Mouse (Mus musculus) stomach, postnatal 0 days (tissue): ENCODE measurements around the gene Zfp697. TPM values are rescaled to one million over a fixed set of nuclear protein-coding genes. Genes with fewer than 3 reads are reported as not detected.

Experiments used
- ATAC-seq: fragments of 200-750 bp; cut with Nextera tagmentation; 2 replicates; pipeline ENCODE4 v1.8.0; 2017; ENCODE audit not compliant: low FRiP score, low TSS enrichment
- DNase-seq: peaks from one replicate; pipeline ENCODE4 v3.0.0-alpha.2; 2016; ENCODE audit warnings: low spot score
- H3K27ac ChIP-seq: fragments of 300-500 bp; sonication (generic); replicated peaks from 2 replicates; pipeline ENCODE4 v1.5.1; 2014; ENCODE audit warnings: mild to moderate bottlenecking, control low read depth
- H3K27me3 ChIP-seq: fragments of 300-500 bp; sonication (generic); 2 replicates; pipeline ENCODE4 v1.6.1; 2014; ENCODE audit warnings: low read length; ENCODE audit not compliant: control insufficient read depth, insufficient read depth
- H3K36me3 ChIP-seq: fragments of 300-500 bp; sonication (generic); 2 replicates; pipeline ENCODE4 v1.6.1; 2014; ENCODE audit warnings: low read length, mixed read lengths; ENCODE audit not compliant: control insufficient read depth, insufficient read depth
- H3K4me1 ChIP-seq: fragments of 300-500 bp; sonication (generic); replicated peaks from 2 replicates; pipeline ENCODE4 v1.6.1; 2014; ENCODE audit warnings: antibody characterized with exemption; ENCODE audit not compliant: control insufficient read depth, insufficient read depth
- H3K4me2 ChIP-seq: fragments of 300-500 bp; sonication (generic); replicated peaks from 2 replicates; pipeline ENCODE4 v1.6.1; 2014; ENCODE audit warnings: low read depth, mild to moderate bottlenecking, control low read depth, moderate library complexity
- H3K4me3 ChIP-seq: fragments of 300-500 bp; sonication (generic); 2 replicates; pipeline ENCODE4 v1.5.1; 2014; ENCODE audit warnings: low read depth, low read length, control low read depth
- H3K9ac ChIP-seq: fragments of 300-500 bp; sonication (generic); 2 replicates; pipeline ENCODE4 v1.6.1; 2014; ENCODE audit warnings: mild to moderate bottlenecking, low read length, control low read depth, mixed read lengths
- H3K9me3 ChIP-seq: fragments of 300-500 bp; sonication (generic); 2 replicates; pipeline ENCODE4 v1.6.1; 2016; ENCODE audit warnings: low read length; ENCODE audit not compliant: control insufficient read depth
- CTCF ChIP-seq: IDR thresholded peaks from 2 replicates; pipeline ENCODE4 v1.5.1; 2016; ENCODE audit warnings: antibody characterized with exemption, low read depth, mild to moderate bottlenecking, moderate library complexity
- EP300 ChIP-seq: optimal IDR thresholded peaks from 2 replicates; pipeline ENCODE3; 2016; ENCODE audit warnings: antibody characterized with exemption
- WGBS: fragments of 180-500 bp; shearing (Covaris S2); extraction: QIAGEN DNeasy Blood & Tissue Kit; methylation state at CpG from one replicate; pipeline ENCODE4 v1.1.7; 2014; 5-methylcytosine and 5-hydroxymethylcytosine counted together
- polyA plus RNA-seq: library from polyadenylated mRNA; unstranded; fragments of >200 nt; fragmentation: Nextera tagmentation; extraction: Ambion mirVana; gene quantifications from 2 replicates; pipeline ENCODE4 v1.2.1, GENCODE M21; 2015

Gene Zfp697
- polyA plus RNA-seq, 1 experiment from 2014 or later, result 2.1 TPM

GRCm38 (mm10) chr3:98422926-98423325 is 40.7 kb downstream of the Zfp697 start:
- TF ChIP-seq CTCF (no peak), EP300 (no peak)

GRCm38 (mm10) chr3:98426749-98427148 is 44.5 kb downstream of the Zfp697 start:
- Histone ChIP-seq H3K9me3 (no peaks in the 10 kb centered on the region), H3K4me2 (peak overlapping the region; percentile 96), H3K4me3 (peak overlapping the region; percentile 56; the same call in 1 of the 2 replicates), H3K36me3 (no peaks in the 10 kb centered on the region), H3K4me1 (no peaks in the 10 kb centered on the region), H3K27me3 (no peaks in the 10 kb centered on the region), H3K27ac (no peak overlapping the region), H3K9ac (no peak overlapping the region)
- no peak for TF ChIP-seq CTCF
- TF ChIP-seq EP300, result no peak
- 52% methylated on average over 5 of the region's 5 CpGs for WGBS
- DNase-seq (no peak), ATAC-seq (no peak)

More at GRCm38 (mm10) chr3:98422926-98423325, 40.7 kb downstream of the Zfp697 start:
- 76% methylated on average over 4 of the region's 4 CpGs for WGBS
- no peak for ATAC-seq
- H3K4me3 ChIP-seq, result no peak overlapping the region
- H3K27me3 ChIP-seq, result no peaks in the 10 kb centered on the region
- no peak overlapping the region for H3K4me2 ChIP-seq
- H3K9me3 ChIP-seq, result no peaks in the 10 kb centered on the region
- DNase-seq, result no peak
- H3K36me3 ChIP-seq, result no peaks in the 10 kb centered on the region
- no peak overlapping the region for H3K27ac ChIP-seq
- H3K4me1 ChIP-seq, result no peaks in the 10 kb centered on the region
- no peak overlapping the region for H3K9ac ChIP-seq

GRCm38 (mm10) chr3:98427260-98427599 is 45.0 kb downstream of the Zfp697 start:
- Histone ChIP-seq H3K27ac (no peak overlapping the region), H3K4me3 (peak overlapping the region; percentile 56), H3K27me3 (no peaks in the 10 kb centered on the region), H3K9ac (no peak overlapping the region; the same call in 1 of the 2 replicates), H3K36me3 (no peaks in the 10 kb centered on the region), H3K9me3 (no peaks in the 10 kb centered on the region), H3K4me2 (peak overlapping the region; percentile 96), H3K4me1 (no peaks in the 10 kb centered on the region)
- no peak for DNase-seq
- TF ChIP-seq EP300 (no peak), CTCF (no peak)
- no peak for ATAC-seq
- WGBS, result 3% methylated on average over 23 of the region's 23 CpGs

- Histone ChIP-seq H3K9me3 (no peaks in the 10 kb centered on the region), H3K4me1 (no peaks in the 10 kb centered on the region), H3K4me2 (peak overlapping the region; percentile 96), H3K27ac (no peak overlapping the region), H3K27me3 (no peaks in the 10 kb centered on the region), H3K9ac (peak overlapping the region; percentile 53), H3K4me3 (peak overlapping the region; percentile 56), H3K36me3 (no peaks in the 10 kb centered on the region)
- WGBS, result 2% methylated on average over 98 of the region's 110 CpGs
- peak; percentile 94 for ATAC-seq
- peak; percentile 82 for DNase-seq
- TF ChIP-seq EP300, result no peak
Observed at GRCm38 (mm10) chr3:98427600-98428448, 45.6 kb downstream of the Zfp697 start.

GRCm38 (mm10) chr3:98428449-98428775 is 46.2 kb downstream of the Zfp697 start:
- TF ChIP-seq CTCF (no peak), EP300 (no peak)
- H3K4me1 ChIP-seq, result no peaks in the 10 kb centered on the region
- peak overlapping the region; percentile 56 for H3K4me3 ChIP-seq
- H3K9ac ChIP-seq, result no peak overlapping the region
- no peak for DNase-seq
- WGBS, result 25% methylated on average over 17 of the region's 17 CpGs
- H3K27me3 ChIP-seq, result no peaks in the 10 kb centered on the region
- no peaks in the 10 kb centered on the region for H3K36me3 ChIP-seq
- no peak; the same call in 1 of the 2 replicates for ATAC-seq
- H3K9me3 ChIP-seq, result no peaks in the 10 kb centered on the region
- peak overlapping the region; percentile 96 for H3K4me2 ChIP-seq
- H3K27ac ChIP-seq, result no peak overlapping the region

- Histone ChIP-seq H3K36me3 (no peaks in the 10 kb centered on the region), H3K9ac (no peak overlapping the region), H3K4me1 (no peaks in the 10 kb centered on the region), H3K27ac (no peak overlapping the region), H3K9me3 (no peaks in the 10 kb centered on the region), H3K4me2 (no peak overlapping the region), H3K4me3 (no peak overlapping the region), H3K27me3 (no peaks in the 10 kb centered on the region)
- 58% methylated on average over 8 of the region's 8 CpGs for WGBS
- ATAC-seq (no peak), DNase-seq (no peak)
- no peak for TF ChIP-seq CTCF
- TF ChIP-seq EP300, result no peak
Observed at GRCm38 (mm10) chr3:98428928-98429525, 46.8 kb downstream of the Zfp697 start.
